Mouse (Mus musculus): ENCODE measurements around the gene Taf4. TPM values are rescaled to one million over a fixed set of nuclear protein-coding genes. Genes with fewer than 3 reads are reported as not detected.

Taf4 gene
- 9.7 TPM for polyA plus RNA-seq (2014; fragmentation: Illumina TruSeq; extraction: RNeasy Lipid Tissue Mini Kit (QIAGEN cat#74804); ENCODE audit: low read depth, low replicate concordance)

DNA sequence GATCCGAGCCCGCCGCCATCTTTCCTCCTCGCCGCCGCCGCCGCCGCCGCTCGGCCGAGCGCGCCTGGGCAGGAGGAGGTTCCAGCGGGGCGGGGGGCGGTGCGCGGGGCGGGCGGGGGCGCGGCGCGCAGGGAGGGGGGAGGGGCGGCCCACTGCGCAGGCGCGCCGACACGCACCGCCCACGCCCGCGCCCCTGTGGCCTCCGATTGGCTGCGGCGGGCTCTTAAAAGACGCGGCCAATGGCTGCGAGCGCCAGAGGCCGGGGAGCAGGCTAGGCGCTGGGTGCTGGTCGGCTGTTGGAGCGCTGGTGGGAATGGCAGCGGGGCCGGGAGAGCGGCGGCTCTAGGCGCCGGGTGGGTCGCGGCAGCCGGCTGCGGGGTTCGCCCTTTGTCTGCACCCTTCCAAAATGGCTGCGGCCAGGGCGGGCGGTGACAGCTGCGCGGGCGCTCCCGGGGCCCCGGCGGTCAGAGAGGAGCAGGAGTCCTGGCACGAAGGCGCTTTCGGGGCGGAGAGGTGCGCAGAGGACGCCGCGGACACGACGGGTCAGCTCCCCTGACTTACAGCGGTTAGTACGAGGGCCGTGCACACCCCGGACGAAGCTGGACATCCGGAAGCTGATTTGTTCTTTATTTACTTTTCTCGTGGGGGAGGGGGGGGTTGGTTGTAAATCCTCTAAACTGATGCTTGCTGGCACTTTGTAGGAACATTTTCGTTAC, at the start of gene Taf4:
TSS of gene Taf4 (minus strand) at position 19 of the 716 bp plus-strand sequence.

DNA sequence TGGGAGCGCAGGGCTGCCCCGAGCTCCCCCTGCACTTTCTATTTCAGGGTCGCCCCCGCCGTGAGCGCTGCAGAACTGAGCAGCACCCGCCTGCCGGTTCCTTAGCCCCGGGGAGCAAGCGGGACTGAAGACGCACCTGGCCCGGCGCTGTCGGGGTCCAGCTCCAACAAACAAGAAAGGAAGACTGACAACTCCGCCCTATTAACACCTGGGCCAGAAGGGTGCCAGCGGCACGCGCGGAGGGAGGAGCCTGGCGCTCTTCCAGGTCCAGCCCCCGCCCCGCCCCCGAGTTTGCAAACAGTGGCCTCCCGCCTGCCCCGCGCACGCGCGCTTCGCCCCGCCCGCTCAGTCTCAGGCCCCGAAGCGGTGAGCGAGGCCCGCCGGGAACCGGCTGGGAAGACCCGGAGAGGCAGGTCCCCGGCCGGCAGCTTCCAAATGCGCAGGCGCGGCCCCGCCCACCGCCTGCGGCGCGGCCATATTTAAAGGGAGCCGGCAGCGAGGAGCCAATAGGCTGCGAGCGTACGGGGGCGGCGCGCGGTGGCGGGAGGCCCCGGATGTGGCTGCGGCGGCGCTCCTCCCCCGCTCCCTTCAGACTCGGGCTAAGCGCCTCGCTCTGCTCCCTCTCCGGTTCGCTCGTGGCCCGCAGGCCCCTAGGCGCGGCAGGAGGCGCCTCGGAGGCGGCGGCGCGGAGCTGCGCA, 48.1 kb upstream of the Taf4 start, which contains the start of gene Lsm14b:
TSS of gene Lsm14b (plus strand) at position 587 of the 698 bp plus-strand sequence.

Other genes with a start within 250 kb of the Taf4 start
- 37.2 TPM for gene Lsm14b, start 48.3 kb upstream of the Taf4 start, polyA plus RNA-seq (2014; fragmentation: Illumina TruSeq; extraction: RNeasy Lipid Tissue Mini Kit (QIAGEN cat#74804); ENCODE audit: low read depth, low replicate concordance)
- 51.8 TPM for gene Psma7, start 65.8 kb upstream of the Taf4 start, polyA plus RNA-seq (2014; fragmentation: Illumina TruSeq; extraction: RNeasy Lipid Tissue Mini Kit (QIAGEN cat#74804); ENCODE audit: low read depth, low replicate concordance)
- 9.4 TPM for gene Ss18l1, start 65.9 kb upstream of the Taf4 start, polyA plus RNA-seq (2014; fragmentation: Illumina TruSeq; extraction: RNeasy Lipid Tissue Mini Kit (QIAGEN cat#74804); ENCODE audit: low read depth, low replicate concordance)
- 2.3 TPM for gene Mtg2, start 93.9 kb upstream of the Taf4 start, polyA plus RNA-seq (2014; fragmentation: Illumina TruSeq; extraction: RNeasy Lipid Tissue Mini Kit (QIAGEN cat#74804); ENCODE audit: low read depth, low replicate concordance)
- gene Hrh3, start 127.8 kb upstream of the Taf4 start, polyA plus RNA-seq (2014; fragmentation: Illumina TruSeq; extraction: RNeasy Lipid Tissue Mini Kit (QIAGEN cat#74804); ENCODE audit: low read depth, low replicate concordance) = not detected
- gene Osbpl2, start 142.7 kb upstream of the Taf4 start, polyA plus RNA-seq (2014; fragmentation: Illumina TruSeq; extraction: RNeasy Lipid Tissue Mini Kit (QIAGEN cat#74804); ENCODE audit: low read depth, low replicate concordance) = 58.9 TPM
- gene Adrm1, start 194.8 kb upstream of the Taf4 start, polyA plus RNA-seq (2014; fragmentation: Illumina TruSeq; extraction: RNeasy Lipid Tissue Mini Kit (QIAGEN cat#74804); ENCODE audit: low read depth, low replicate concordance) = 17.1 TPM
- gene Lama5, start 249.2 kb upstream of the Taf4 start, polyA plus RNA-seq (2014; fragmentation: Illumina TruSeq; extraction: RNeasy Lipid Tissue Mini Kit (QIAGEN cat#74804); ENCODE audit: low read depth, low replicate concordance) = 2.7 TPM

All from kidney, adult 10 weeks (tissue).